Mouse (Mus musculus): ENCODE measurements at regions not wholly inside any gene's neighbourhood (a gene's known extent, or its start where the extent isn't known, plus 50 kb on each side); places are given as distances from the start of the nearest gene placed in this dataset.

- no peak for DNase-seq
- H3K9ac ChIP-seq = peak overlapping the region; percentile 60
- peak overlapping the region; percentile 49 for H3K4me2 ChIP-seq (ENCODE audit: low read depth)
- H3K36me3 ChIP-seq (ENCODE audit: insufficient read depth) = no peaks in the 10 kb centered on the region
- H3K4me3 ChIP-seq (ENCODE audit: low read depth, low read length) = peak overlapping the region; percentile 22
- peaks cover 19% of the 10 kb centered on the region; the same call in 1 of the 2 replicates for H3K4me1 ChIP-seq (ENCODE audit: insufficient read depth)
- TF ChIP-seq CTCF (IDR thresholded peaks at IDR 0.05; ENCODE audit: low read depth) = no peak
- peak overlapping the region; percentile 94 for H3K27ac ChIP-seq (ENCODE audit: low read depth, low read length)
- no peaks in the 10 kb centered on the region for H3K27me3 ChIP-seq (ENCODE audit: insufficient read depth, low read length)
- peak; percentile 16 for ATAC-seq
- 9% methylated on average over 5 of the region's 5 CpGs for WGBS
- H3K9me3 ChIP-seq (ENCODE audit: low read length) = peaks cover 11% of the 10 kb centered on the region; the same call in 1 of the 2 replicates
Observed at GRCm38 (mm10) chr2:30677498-30677897, 82.7 kb downstream of the Cstad start.

GRCm38 (mm10) chr2:30676833-30677459 lies 82.1 kb downstream of the Cstad start:
- Histone ChIP-seq H3K27me3 (ENCODE audit: insufficient read depth, low read length) (no peaks in the 10 kb centered on the region), H3K36me3 (ENCODE audit: insufficient read depth) (no peaks in the 10 kb centered on the region), H3K4me3 (ENCODE audit: low read depth, low read length) (peak overlapping the region; percentile 22), H3K4me1 (ENCODE audit: insufficient read depth) (peaks cover 19% of the 10 kb centered on the region; the same call in 1 of the 2 replicates), H3K9me3 (ENCODE audit: low read length) (peaks cover 11% of the 10 kb centered on the region; the same call in 1 of the 2 replicates), H3K27ac (ENCODE audit: low read depth, low read length) (peak overlapping the region; percentile 94), H3K4me2 (ENCODE audit: low read depth) (peak overlapping the region; percentile 49), H3K9ac (peak overlapping the region; percentile 60)
- ATAC-seq = peak; percentile 90
- under 1% methylated on average over 42 of the region's 44 CpGs for WGBS
- peak; percentile 90 for DNase-seq
- TF ChIP-seq CTCF (IDR thresholded peaks at IDR 0.05; ENCODE audit: low read depth) = no peak; the same call in none of the 2 replicates

DNA sequence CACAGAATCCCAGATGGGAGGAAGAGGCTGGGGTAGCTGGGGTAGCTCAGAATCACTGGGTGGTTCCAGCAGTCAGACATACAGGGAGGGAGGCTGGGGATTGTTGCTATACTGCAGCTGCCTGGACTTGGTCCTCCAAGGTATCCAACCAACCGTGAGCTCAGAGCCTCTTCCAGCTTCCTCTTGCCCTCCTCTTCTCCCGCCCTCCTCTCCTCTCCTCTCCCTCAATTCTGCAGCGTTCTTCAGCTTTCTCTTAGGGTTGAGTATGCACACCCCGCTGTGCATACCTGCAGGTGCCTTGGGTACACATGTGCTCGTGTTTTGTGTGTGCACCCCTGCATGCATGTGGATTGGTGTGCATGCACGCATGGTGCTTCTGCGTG lies 81.6 kb downstream of the Cstad start:
- peaks cover 19% of the 10 kb centered on the region; the same call in 1 of the 2 replicates for H3K4me1 ChIP-seq (ENCODE audit: insufficient read depth)
- no peaks in the 10 kb centered on the region for H3K36me3 ChIP-seq (ENCODE audit: insufficient read depth)
- H3K9ac ChIP-seq = peak overlapping the region; percentile 60
- peak overlapping the region; percentile 49 for H3K4me2 ChIP-seq (ENCODE audit: low read depth)
- no peak for TF ChIP-seq CTCF (IDR thresholded peaks at IDR 0.05; ENCODE audit: low read depth)
- H3K9me3 ChIP-seq (ENCODE audit: low read length) = peaks cover 11% of the 10 kb centered on the region; the same call in 1 of the 2 replicates
- WGBS = 2% methylated on average over 7 of the region's 7 CpGs
- peak; percentile 40 for ATAC-seq
- peak overlapping the region; percentile 94 for H3K27ac ChIP-seq (ENCODE audit: low read depth, low read length)
- peak overlapping the region; percentile 22; the same call in 1 of the 2 replicates for H3K4me3 ChIP-seq (ENCODE audit: low read depth, low read length)
- no peak for DNase-seq
- H3K27me3 ChIP-seq (ENCODE audit: insufficient read depth, low read length) = no peaks in the 10 kb centered on the region

- H3K4me2 ChIP-seq (ENCODE audit: low read depth) = no peak overlapping the region
- peak overlapping the region; percentile 94 for H3K27ac ChIP-seq (ENCODE audit: low read depth, low read length)
- no peak overlapping the region for H3K9ac ChIP-seq
- no peak overlapping the region for H3K4me3 ChIP-seq (ENCODE audit: low read depth, low read length)
- no peak for TF ChIP-seq CTCF (IDR thresholded peaks at IDR 0.05; ENCODE audit: low read depth)
- WGBS = 88% methylated on average over 2 of the region's 2 CpGs
- H3K27me3 ChIP-seq (ENCODE audit: insufficient read depth, low read length) = no peaks in the 10 kb centered on the region
- no peaks in the 10 kb centered on the region for H3K36me3 ChIP-seq (ENCODE audit: insufficient read depth)
- ATAC-seq (no peak), DNase-seq (no peak)
- peaks cover 19% of the 10 kb centered on the region; the same call in 1 of the 2 replicates for H3K4me1 ChIP-seq (ENCODE audit: insufficient read depth)
- peaks cover 11% of the 10 kb centered on the region; the same call in 1 of the 2 replicates for H3K9me3 ChIP-seq (ENCODE audit: low read length)
Observed at GRCm38 (mm10) chr2:30675839-30676238, 81.0 kb downstream of the Cstad start.

- Histone ChIP-seq H3K27me3 (ENCODE audit: insufficient read depth, low read length) (no peaks in the 10 kb centered on the region), H3K36me3 (ENCODE audit: insufficient read depth) (no peaks in the 10 kb centered on the region)
- no peak for ATAC-seq
Observed at GRCm38 (mm10) chr2:30670836-30671586, 76.2 kb downstream of the Cstad start.

DNA sequence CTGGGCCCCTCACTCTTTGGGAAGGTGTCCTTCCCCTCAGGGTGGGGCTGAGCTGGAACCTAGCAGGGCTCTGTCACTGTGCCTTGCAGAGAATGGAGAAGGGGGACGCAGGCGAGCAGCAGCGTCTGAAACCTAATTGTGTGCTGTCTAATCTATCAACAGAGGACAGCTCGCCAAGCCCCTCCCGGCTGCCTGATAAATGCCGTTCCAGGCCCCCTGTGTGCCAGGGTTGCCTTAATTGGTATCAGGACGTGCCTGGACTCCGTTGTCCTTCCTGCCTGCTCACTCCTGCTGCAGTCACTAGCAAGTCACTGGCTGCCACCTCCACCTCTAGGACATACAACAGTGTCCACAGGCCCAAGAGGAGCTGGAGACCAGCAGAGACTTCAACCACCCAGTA lies 72.6 kb downstream of the Cstad start:
- peaks cover 6% of the 10 kb centered on the region; the same call in 1 of the 2 replicates for H3K4me1 ChIP-seq (ENCODE audit: insufficient read depth)
- peak overlapping the region; percentile 29; the same call in 1 of the 2 replicates for H3K27ac ChIP-seq (ENCODE audit: low read depth, low read length)
- no peaks in the 10 kb centered on the region for H3K9me3 ChIP-seq (ENCODE audit: low read length)
- H3K4me3 ChIP-seq (ENCODE audit: low read depth, low read length) = no peak overlapping the region
- no peak overlapping the region for H3K4me2 ChIP-seq (ENCODE audit: low read depth)
- ATAC-seq (peak; percentile 50; the same call in 1 of the 2 replicates), DNase-seq (no peak)
- TF ChIP-seq CTCF (IDR thresholded peaks at IDR 0.05; ENCODE audit: low read depth) = no peak
- H3K9ac ChIP-seq = no peak overlapping the region
- H3K36me3 ChIP-seq (ENCODE audit: insufficient read depth) = no peaks in the 10 kb centered on the region
- 9% methylated on average over 8 of the region's 8 CpGs for WGBS
- H3K27me3 ChIP-seq (ENCODE audit: insufficient read depth, low read length) = no peaks in the 10 kb centered on the region

More at GRCm38 (mm10) chr2:30670836-30671586, 76.2 kb downstream of the Cstad start:
- no peak for TF ChIP-seq CTCF (IDR thresholded peaks at IDR 0.05; ENCODE audit: low read depth)
- Histone ChIP-seq H3K9me3 (ENCODE audit: low read length) (no peaks in the 10 kb centered on the region), H3K27ac (ENCODE audit: low read depth, low read length) (no peak overlapping the region), H3K9ac (no peak overlapping the region), H3K4me2 (ENCODE audit: low read depth) (no peak overlapping the region), H3K4me1 (ENCODE audit: insufficient read depth) (peaks cover 9% of the 10 kb centered on the region), H3K4me3 (ENCODE audit: low read depth, low read length) (no peak overlapping the region)
- 70% methylated on average over 5 of the region's 5 CpGs for WGBS
- DNase-seq = no peak

GRCm38 (mm10) chr2:30661147-30661546 lies 66.3 kb downstream of the Cstad start:
- no peak overlapping the region for H3K4me3 ChIP-seq (ENCODE audit: low read depth, low read length)
- H3K9me3 ChIP-seq (ENCODE audit: low read length) = no peaks in the 10 kb centered on the region
- H3K27ac ChIP-seq (ENCODE audit: low read depth, low read length) = no peak overlapping the region; the same call in 1 of the 2 replicates
- no peaks in the 10 kb centered on the region for H3K27me3 ChIP-seq (ENCODE audit: insufficient read depth, low read length)
- 0 out of 2 replicates have a peak overlapping the region, but pooled peaks have one; percentile 31 for H3K9ac ChIP-seq
- peaks cover 40% of the 10 kb centered on the region for H3K4me1 ChIP-seq (ENCODE audit: insufficient read depth)
- no peaks in the 10 kb centered on the region for H3K36me3 ChIP-seq (ENCODE audit: insufficient read depth)
- ATAC-seq = no peak
- no peak overlapping the region for H3K4me2 ChIP-seq (ENCODE audit: low read depth)
- DNase-seq = no peak
- no peak for TF ChIP-seq CTCF (IDR thresholded peaks at IDR 0.05; ENCODE audit: low read depth)
- WGBS = 23% methylated on average over 10 of the region's 10 CpGs
